Mouse (Mus musculus): Measurements from ENCODE around the gene Cyth3. TPM values are rescaled to one million over a fixed set of nuclear protein-coding genes. Genes with fewer than 3 reads are reported as not detected.

The Cyth3 gene
- polyA plus RNA-seq, 1 experiment from 2014 or later: 21.1 TPM

DNA sequence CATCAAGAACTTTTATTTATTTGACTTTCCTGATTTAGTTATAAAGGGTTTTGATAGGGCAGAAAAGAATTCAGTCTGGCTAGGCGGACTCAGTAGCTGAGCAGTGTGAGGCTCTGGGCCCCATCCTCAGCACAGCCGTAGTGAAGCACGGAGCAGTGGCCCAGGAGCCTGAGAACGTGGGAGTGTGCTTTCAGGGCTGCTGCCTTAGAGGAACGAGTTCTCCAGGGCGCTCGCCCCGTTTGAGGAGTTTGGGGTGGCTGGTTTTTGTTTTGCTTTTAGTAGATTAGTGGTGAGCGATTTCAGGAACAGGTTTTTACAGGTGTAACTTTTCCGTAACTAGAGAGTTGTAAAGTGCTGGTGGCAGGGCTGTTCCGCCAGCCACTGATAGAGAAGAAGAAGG is 13.1 kb downstream of the Cyth3 start:
- no peak for TF ChIP-seq CTCF (IDR thresholded peaks at IDR 0.05; ENCODE audit: low read depth)
- no peak overlapping the region for H3K4me3 ChIP-seq (ENCODE audit: low read depth, low read length)
- H3K27me3 ChIP-seq (replicated peaks; ENCODE audit: control insufficient read depth, insufficient read depth, low read length): no peaks in the 10 kb centered on the region
- peaks cover 6% of the 10 kb centered on the region for H3K4me1 ChIP-seq (replicated peaks; ENCODE audit: control insufficient read depth, insufficient read depth, low read length)
- WGBS: 77% methylated on average over 11 of the region's 11 CpGs
- no peak overlapping the region for H3K27ac ChIP-seq (ENCODE audit: low read depth, low read length)
- no peak overlapping the region for H3K4me2 ChIP-seq (replicated peaks; ENCODE audit: low read depth)
- ATAC-seq: no peak
- no peaks in the 10 kb centered on the region for H3K9me3 ChIP-seq (ENCODE audit: control insufficient read depth)
- no peak overlapping the region for H3K9ac ChIP-seq (ENCODE audit: low read depth, low read length)
- no peaks in the 10 kb centered on the region for H3K36me3 ChIP-seq (ENCODE audit: control insufficient read depth, insufficient read depth)

DNA sequence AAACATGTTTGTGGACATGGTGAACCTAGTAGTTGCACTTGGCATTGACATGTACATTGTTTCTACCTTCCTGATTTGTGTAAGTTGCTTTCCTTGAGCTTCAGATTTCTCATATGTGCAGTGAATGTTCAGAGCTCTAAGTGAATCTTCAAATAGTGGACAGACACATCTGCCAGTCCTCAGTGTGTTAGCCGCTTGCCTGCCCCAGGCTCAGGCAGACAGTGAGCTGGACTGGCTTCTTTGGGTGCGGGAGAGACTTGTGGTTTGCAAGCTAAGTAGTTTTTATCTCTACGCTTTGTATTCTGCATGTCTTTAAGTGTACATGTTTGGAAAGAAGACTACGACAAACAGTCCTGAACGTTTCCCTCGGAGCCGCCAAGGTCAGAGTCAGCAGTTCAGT is 13.9 kb downstream of the Cyth3 start:
- ATAC-seq: no peak
- H3K9me3 ChIP-seq (ENCODE audit: control insufficient read depth): no peaks in the 10 kb centered on the region
- H3K36me3 ChIP-seq (ENCODE audit: control insufficient read depth, insufficient read depth): no peaks in the 10 kb centered on the region
- no peak overlapping the region for H3K4me3 ChIP-seq (ENCODE audit: low read depth, low read length)
- no peak overlapping the region for H3K9ac ChIP-seq (ENCODE audit: low read depth, low read length)
- no peak for TF ChIP-seq CTCF (IDR thresholded peaks at IDR 0.05; ENCODE audit: low read depth)
- no peaks in the 10 kb centered on the region for H3K27me3 ChIP-seq (replicated peaks; ENCODE audit: control insufficient read depth, insufficient read depth, low read length)
- H3K4me1 ChIP-seq (replicated peaks; ENCODE audit: control insufficient read depth, insufficient read depth, low read length): peaks cover 6% of the 10 kb centered on the region
- H3K27ac ChIP-seq (ENCODE audit: low read depth, low read length): no peak overlapping the region
- WGBS: 59% methylated on average over 7 of the region's 7 CpGs
- no peak overlapping the region for H3K4me2 ChIP-seq (replicated peaks; ENCODE audit: low read depth)

DNA sequence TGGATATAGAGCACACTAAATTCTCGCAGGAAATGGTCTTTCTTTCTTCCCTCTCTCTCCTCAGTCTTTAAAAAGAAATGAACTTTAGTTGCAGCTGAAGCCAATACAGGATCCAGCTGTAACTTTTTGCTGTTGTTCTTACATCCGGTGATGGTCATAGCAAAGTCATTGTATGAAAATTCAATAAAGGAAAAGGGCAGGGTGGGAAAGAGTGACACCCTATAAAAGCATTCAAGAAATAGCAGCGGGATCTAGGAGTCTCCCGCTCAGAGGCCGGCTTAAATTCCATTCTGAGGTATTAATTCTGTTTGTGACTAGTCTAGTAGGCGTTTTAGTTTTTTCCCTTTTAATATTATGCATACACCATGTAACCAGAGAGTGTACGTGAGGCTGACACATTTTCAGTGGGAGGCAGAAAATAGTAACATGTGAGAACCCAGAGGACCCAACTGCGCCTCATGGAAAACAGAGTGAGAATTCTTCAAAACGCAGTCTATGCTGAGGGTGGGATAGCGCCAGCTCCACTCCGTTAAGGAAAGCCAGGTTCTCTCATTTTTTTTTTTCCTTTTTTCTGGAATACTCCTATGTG is 15.7 kb downstream of the Cyth3 start:
- H3K4me3 ChIP-seq (ENCODE audit: low read depth, low read length): no peak overlapping the region
- H3K4me2 ChIP-seq (replicated peaks; ENCODE audit: low read depth): no peak overlapping the region
- H3K27me3 ChIP-seq (replicated peaks; ENCODE audit: control insufficient read depth, insufficient read depth, low read length): no peaks in the 10 kb centered on the region
- no peaks in the 10 kb centered on the region; the same call in 1 of the 2 replicates for H3K4me1 ChIP-seq (replicated peaks; ENCODE audit: control insufficient read depth, insufficient read depth, low read length)
- H3K9me3 ChIP-seq (ENCODE audit: control insufficient read depth): no peaks in the 10 kb centered on the region
- TF ChIP-seq CTCF (IDR thresholded peaks at IDR 0.05; ENCODE audit: low read depth): no peak
- no peak for ATAC-seq
- no peaks in the 10 kb centered on the region for H3K36me3 ChIP-seq (ENCODE audit: control insufficient read depth, insufficient read depth)
- no peak overlapping the region for H3K27ac ChIP-seq (ENCODE audit: low read depth, low read length)
- WGBS: 68% methylated on average over 11 of the region's 11 CpGs
- H3K9ac ChIP-seq (ENCODE audit: low read depth, low read length): no peak overlapping the region

DNA sequence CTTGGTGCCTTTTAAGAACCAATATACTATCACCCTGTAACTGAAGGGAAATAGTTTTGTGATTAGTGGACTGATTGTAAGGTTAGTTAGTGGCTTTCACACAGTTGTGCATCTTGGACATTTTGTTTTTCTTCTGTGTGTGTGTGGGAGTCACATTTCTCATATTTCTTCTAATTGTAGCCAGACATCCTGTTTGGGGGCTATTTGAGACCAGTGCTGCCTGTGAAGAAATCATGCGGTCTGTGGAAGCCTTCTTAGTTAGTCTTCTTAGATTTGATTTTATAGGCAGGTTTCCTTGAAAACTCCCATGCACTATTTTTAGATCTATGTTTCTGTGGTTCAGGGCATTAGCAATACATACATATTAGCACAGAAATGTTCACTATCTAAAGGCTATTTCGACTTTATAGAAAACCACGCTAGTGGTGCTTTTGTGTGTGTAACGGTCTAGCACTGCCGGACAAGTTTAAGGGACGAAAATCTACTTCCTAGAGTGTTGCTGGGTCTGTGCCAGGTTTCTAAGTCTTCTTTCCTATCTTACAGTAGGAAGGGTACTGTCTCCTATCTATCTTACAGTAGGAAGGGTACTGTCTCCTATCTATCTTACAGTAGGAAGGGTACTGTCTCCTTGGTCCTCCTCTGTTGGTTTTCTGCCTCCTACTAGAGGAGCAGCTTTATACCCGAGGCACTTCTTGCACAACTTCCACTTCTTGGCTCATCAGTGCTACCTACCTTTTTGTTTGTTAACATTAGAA is 16.4 kb downstream of the Cyth3 start:
- TF ChIP-seq CTCF (IDR thresholded peaks at IDR 0.05; ENCODE audit: low read depth): no peak
- ATAC-seq: no peak
- Histone ChIP-seq H3K27ac (ENCODE audit: low read depth, low read length) (no peak overlapping the region), H3K27me3 (replicated peaks; ENCODE audit: control insufficient read depth, insufficient read depth, low read length) (no peaks in the 10 kb centered on the region), H3K9me3 (ENCODE audit: control insufficient read depth) (no peaks in the 10 kb centered on the region), H3K9ac (ENCODE audit: low read depth, low read length) (no peak overlapping the region), H3K4me3 (ENCODE audit: low read depth, low read length) (no peak overlapping the region), H3K4me1 (replicated peaks; ENCODE audit: control insufficient read depth, insufficient read depth, low read length) (no peaks in the 10 kb centered on the region; the same call in 1 of the 2 replicates), H3K36me3 (ENCODE audit: control insufficient read depth, insufficient read depth) (no peaks in the 10 kb centered on the region), H3K4me2 (replicated peaks; ENCODE audit: low read depth) (no peak overlapping the region)
- WGBS: 65% methylated on average over 7 of the region's 7 CpGs

DNA sequence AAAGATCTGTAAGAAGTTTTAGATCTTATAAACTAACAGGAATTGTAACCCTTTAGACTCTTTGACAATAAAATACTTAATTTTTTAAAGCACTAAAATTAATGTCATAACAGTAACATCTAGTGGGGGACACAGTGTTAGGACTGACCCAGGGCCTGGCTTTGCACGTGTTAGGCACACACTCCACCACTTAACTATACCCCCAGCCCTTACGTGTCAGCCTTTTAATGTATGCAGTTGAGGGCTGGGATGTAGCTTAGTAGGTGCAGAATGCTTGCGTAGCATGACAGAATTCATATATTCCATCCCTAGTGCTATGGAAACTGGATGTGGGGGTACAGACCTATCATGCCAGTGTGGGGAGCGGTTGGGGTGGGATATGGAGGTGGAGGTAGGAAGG is 17.1 kb downstream of the Cyth3 start:
- no peak for TF ChIP-seq CTCF (IDR thresholded peaks at IDR 0.05; ENCODE audit: low read depth)
- 97% methylated on average over 4 of the region's 4 CpGs for WGBS
- Histone ChIP-seq H3K4me3 (ENCODE audit: low read depth, low read length) (no peak overlapping the region), H3K27me3 (replicated peaks; ENCODE audit: control insufficient read depth, insufficient read depth, low read length) (no peaks in the 10 kb centered on the region), H3K4me1 (replicated peaks; ENCODE audit: control insufficient read depth, insufficient read depth, low read length) (no peaks in the 10 kb centered on the region), H3K9ac (ENCODE audit: low read depth, low read length) (no peak overlapping the region), H3K36me3 (ENCODE audit: control insufficient read depth, insufficient read depth) (no peaks in the 10 kb centered on the region), H3K9me3 (ENCODE audit: control insufficient read depth) (no peaks in the 10 kb centered on the region), H3K4me2 (replicated peaks; ENCODE audit: low read depth) (no peak overlapping the region), H3K27ac (ENCODE audit: low read depth, low read length) (no peak overlapping the region)
- no peak for ATAC-seq

DNA sequence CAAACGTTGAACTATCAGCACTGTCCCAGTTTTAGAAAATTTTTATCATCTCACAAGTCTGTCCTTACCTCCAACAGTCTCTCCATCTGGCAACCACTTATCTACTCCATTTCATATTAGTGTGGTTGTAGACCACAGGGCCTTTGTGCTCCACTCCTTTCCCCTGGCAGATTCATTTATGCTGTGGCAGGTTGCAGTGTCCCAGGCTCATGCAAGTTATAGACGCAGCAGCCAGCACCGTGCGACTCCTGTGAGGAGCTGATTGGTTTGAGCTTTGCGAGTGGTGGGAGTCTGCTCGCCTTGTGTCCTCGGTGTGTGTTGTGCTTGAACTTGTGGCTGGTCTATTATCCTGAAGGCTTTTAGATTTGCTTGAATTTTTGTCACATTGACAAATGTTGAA is 17.6 kb downstream of the Cyth3 start:
- no peak for TF ChIP-seq CTCF (IDR thresholded peaks at IDR 0.05; ENCODE audit: low read depth)
- H3K4me2 ChIP-seq (replicated peaks; ENCODE audit: low read depth): no peak overlapping the region
- H3K9ac ChIP-seq (ENCODE audit: low read depth, low read length): no peak overlapping the region
- WGBS: 83% methylated on average over 7 of the region's 7 CpGs
- no peaks in the 10 kb centered on the region for H3K27me3 ChIP-seq (replicated peaks; ENCODE audit: control insufficient read depth, insufficient read depth, low read length)
- no peak for ATAC-seq
- no peaks in the 10 kb centered on the region for H3K36me3 ChIP-seq (ENCODE audit: control insufficient read depth, insufficient read depth)
- H3K4me1 ChIP-seq (replicated peaks; ENCODE audit: control insufficient read depth, insufficient read depth, low read length): no peaks in the 10 kb centered on the region
- H3K27ac ChIP-seq (ENCODE audit: low read depth, low read length): no peak overlapping the region
- H3K9me3 ChIP-seq (ENCODE audit: control insufficient read depth): no peaks in the 10 kb centered on the region
- H3K4me3 ChIP-seq (ENCODE audit: low read depth, low read length): no peak overlapping the region

Data from intestine, postnatal 0 days (tissue).